Mouse (Mus musculus): ENCODE results near the gene Rspo3. TPM values are rescaled to one million over a fixed set of nuclear protein-coding genes. Genes with fewer than 3 reads are reported as not detected.

Gene Rspo3
- total and polyA plus RNA-seq, 3 experiments = not detected

DNA sequence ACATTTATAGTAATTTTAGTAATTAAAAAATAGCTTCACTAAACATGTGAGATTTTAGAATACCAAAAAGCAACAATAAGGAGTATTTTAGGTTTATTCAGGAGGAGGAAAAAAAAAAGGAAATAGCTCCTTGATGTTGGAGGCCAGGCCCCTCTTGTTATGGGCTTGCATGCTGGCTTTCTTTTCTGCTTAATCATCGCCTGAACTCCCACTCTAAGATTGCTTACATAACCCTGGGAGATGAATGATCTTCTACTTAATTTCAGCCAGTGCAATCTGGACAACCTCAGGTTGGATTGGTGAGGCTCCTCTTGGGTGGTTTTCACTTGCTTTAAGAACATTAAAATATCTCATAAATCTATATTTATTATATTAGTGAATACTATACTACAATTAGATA lies 54.7 kb downstream of the Rspo3 start:
- H3K27ac ChIP-seq (ENCODE audit: control insufficient read depth, low read depth, low read length) = no peak overlapping the region
- no peak for TF ChIP-seq MYB (IDR thresholded peaks at IDR 0.05; ENCODE audit: low read depth, low read length)
- TF ChIP-seq CHD1 (IDR thresholded peaks at IDR 0.05; ENCODE audit: low read depth, low read length) = no peak
- TF ChIP-seq SIN3A (IDR thresholded peaks at IDR 0.05; ENCODE audit: low read length) = no peak
- no peak for TF ChIP-seq SMC3 (IDR thresholded peaks at IDR 0.05; ENCODE audit: low read depth, low read length)
- no peak for TF ChIP-seq TCF12 (IDR thresholded peaks at IDR 0.05; ENCODE audit: low read depth, low read length)
- TF ChIP-seq EP300 (IDR thresholded peaks at IDR 0.05; ENCODE audit: low read depth in 1 of 2, low read length in 2 of 2) = no peak
- no peak for TF ChIP-seq ZNF384 (IDR thresholded peaks at IDR 0.05; ENCODE audit: low read depth, low read length)
- TF ChIP-seq RAD21 (IDR thresholded peaks at IDR 0.05; ENCODE audit: low read depth, low read length) = no peak
- no peak for TF ChIP-seq CHD2 (IDR thresholded peaks at IDR 0.05; ENCODE audit: low read length)
- no peak for TF ChIP-seq USF1 (IDR thresholded peaks at IDR 0.05; ENCODE audit: low read depth, low read length)
- no peak for TF ChIP-seq ZKSCAN1 (IDR thresholded peaks at IDR 0.05; ENCODE audit: low read depth, low read length)
- TF ChIP-seq GABPA (IDR thresholded peaks at IDR 0.05; ENCODE audit: low read depth, low read length) = no peak
- no peak for TF ChIP-seq USF2 (IDR thresholded peaks at IDR 0.05; ENCODE audit: borderline replicate concordance in 1 of 2, insufficient read depth in 1 of 2, low read depth in 1 of 2, low read length in 2 of 2)
- TF ChIP-seq MAX (IDR thresholded peaks at IDR 0.05; ENCODE audit: low read length) = no peak
- H3K4me1 ChIP-seq (ENCODE audit: control insufficient read depth in 1 of 2, insufficient read depth in 2 of 2, low read length in 2 of 2) = no peaks in the 10 kb centered on the region
- no peak for DNase-seq (ENCODE audit: low read depth, low spot score)
- H3K79me2 ChIP-seq (ENCODE audit: control insufficient read depth, insufficient read depth, low read length, poor library complexity) = no peaks in the 10 kb centered on the region
- no peak overlapping the region for H3K4me3 ChIP-seq (ENCODE audit: control insufficient read depth in 1 of 2, insufficient read depth in 1 of 2, low read depth in 2 of 2, low read length in 2 of 2)
- H3K27me3 ChIP-seq (ENCODE audit: control insufficient read depth in 1 of 2, insufficient read depth in 2 of 2, low read length in 2 of 2) = no peaks in the 10 kb centered on the region; a peak in 1 of 4 replicates
- H3K36me3 ChIP-seq (ENCODE audit: control insufficient read depth in 1 of 2, insufficient read depth in 2 of 2, low read length in 2 of 2) = no peaks in the 10 kb centered on the region
- H3K9ac ChIP-seq (ENCODE audit: control insufficient read depth, low read depth, low read length, poor library complexity, severe bottlenecking) = no peak overlapping the region
- H3K9me3 ChIP-seq (replicated peaks; ENCODE audit: insufficient read depth, low read length) = no peaks in the 10 kb centered on the region

DNA sequence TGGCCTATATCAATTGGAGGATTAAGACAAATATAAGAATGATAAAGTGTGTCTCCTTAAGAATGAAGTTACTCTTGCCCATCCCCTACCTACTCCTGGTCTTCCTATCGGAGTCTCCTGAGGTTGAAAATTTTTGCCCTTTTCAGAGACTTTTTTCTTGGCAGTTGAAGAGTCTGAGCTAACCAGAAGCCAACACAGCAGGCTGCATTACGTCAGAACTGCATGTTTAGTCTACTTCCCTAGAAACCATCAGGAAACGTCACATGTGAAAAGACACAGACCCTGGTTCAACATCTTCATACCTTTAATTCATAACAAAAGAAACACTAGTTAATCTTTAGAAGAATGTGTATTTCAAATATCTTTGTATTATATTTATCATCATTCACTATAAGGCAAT lies 56.3 kb downstream of the Rspo3 start:
- no peaks in the 10 kb centered on the region for H3K4me1 ChIP-seq (ENCODE audit: control insufficient read depth in 1 of 2, insufficient read depth in 2 of 2, low read length in 2 of 2)
- no peak for TF ChIP-seq MXI1 (IDR thresholded peaks at IDR 0.05; ENCODE audit: low read depth, low read length)
- TF ChIP-seq CHD2 (IDR thresholded peaks at IDR 0.05; ENCODE audit: low read length) = no peak
- TF ChIP-seq KAT2A (conservative IDR thresholded peaks at IDR 0.05; ENCODE audit: low read depth, low read length) = no peak
- no peak for TF ChIP-seq HCFC1 (IDR thresholded peaks at IDR 0.05; ENCODE audit: low read depth, low read length)
- TF ChIP-seq POLR2AphosphoS2 (IDR thresholded peaks at IDR 0.05; ENCODE audit: low read length) = no peak
- no peak for TF ChIP-seq TCF12 (IDR thresholded peaks at IDR 0.05; ENCODE audit: low read depth, low read length)
- TF ChIP-seq TBP (IDR thresholded peaks at IDR 0.05; ENCODE audit: low read depth, low read length) = no peak
- no peak for TF ChIP-seq USF1 (IDR thresholded peaks at IDR 0.05; ENCODE audit: low read depth, low read length)
- no peak for TF ChIP-seq GABPA (IDR thresholded peaks at IDR 0.05; ENCODE audit: low read depth, low read length)
- no peak overlapping the region for H3K27ac ChIP-seq (ENCODE audit: control insufficient read depth, low read depth, low read length)
- no peaks in the 10 kb centered on the region for H3K79me2 ChIP-seq (ENCODE audit: control insufficient read depth, insufficient read depth, low read length, poor library complexity)
- no peak overlapping the region for H3K4me3 ChIP-seq (ENCODE audit: control insufficient read depth in 1 of 2, insufficient read depth in 1 of 2, low read depth in 2 of 2, low read length in 2 of 2)
- no peaks in the 10 kb centered on the region for H3K9me3 ChIP-seq (replicated peaks; ENCODE audit: insufficient read depth, low read length)
- DNase-seq (ENCODE audit: low read depth, low spot score) = no peak
- H3K27me3 ChIP-seq (ENCODE audit: control insufficient read depth in 1 of 2, insufficient read depth in 2 of 2, low read length in 2 of 2) = no peaks in the 10 kb centered on the region; a peak in 1 of 4 replicates
- H3K9ac ChIP-seq (ENCODE audit: control insufficient read depth, low read depth, low read length, poor library complexity, severe bottlenecking) = no peak overlapping the region
- no peaks in the 10 kb centered on the region for H3K36me3 ChIP-seq (ENCODE audit: control insufficient read depth in 1 of 2, insufficient read depth in 2 of 2, low read length in 2 of 2)
